35 mouse cellular contexts compared by ENCODE assay signal in genomic region chr3:138678351-138678750, GRCm38 (mm10).
DNase-seq lines count a peak whose midpoint lies in the region; ATAC-seq lines count a peak whose summit lies in the region.
"Had no signal": no experiment of that assay in that cellular context is flagged by ENCODE, and none has a peak within 500 bp of the region (broad histone marks: within the 10 kb centered on the region; RNA-seq: fewer than 3 reads in every experiment).

No protein-coding gene starts in this region.

- no peak overlapping the region for H3K27ac ChIP-seq in embryonic facial prominence, embryonic 14.5 days (replicated peaks; ENCODE audit: low read depth, low read length)
- H3K27ac ChIP-seq in embryonic facial prominence, embryonic 10.5 days (replicated peaks), result no peak overlapping the region
- H3K27ac ChIP-seq: embryonic facial prominence, embryonic 13.5 days; heart, embryonic 10.5 days; heart, embryonic 15.5 days; hindbrain, embryonic 14.5 days; kidney, embryonic 15.5 days; left cerebral cortex, adult 2 months; liver, embryonic 12.5 days; macrophage; midbrain, embryonic 10.5 days; neural tube, embryonic 12.5 days had no signal

- no peaks in the 10 kb centered on the region for H3K27me3 ChIP-seq in embryonic facial prominence, embryonic 14.5 days (replicated peaks; ENCODE audit: control insufficient read depth, insufficient read depth, low read length)
- no peaks in the 10 kb centered on the region for H3K27me3 ChIP-seq in embryonic facial prominence, embryonic 10.5 days (replicated peaks; ENCODE audit: low read depth, poor library complexity, severe bottlenecking)
- H3K27me3 ChIP-seq: embryonic facial prominence, embryonic 13.5 days; heart, embryonic 15.5 days; kidney, embryonic 15.5 days; liver, embryonic 12.5 days; neural tube, embryonic 12.5 days had no signal

- no peaks in the 10 kb centered on the region for H3K9me3 ChIP-seq in embryonic facial prominence, embryonic 14.5 days (ENCODE audit: control insufficient read depth, low read length)
- H3K9me3 ChIP-seq in embryonic facial prominence, embryonic 10.5 days, result no peaks in the 10 kb centered on the region
- H3K9me3 ChIP-seq: embryonic facial prominence, embryonic 13.5 days; heart, embryonic 10.5 days; heart, embryonic 15.5 days; kidney, embryonic 15.5 days; midbrain, embryonic 10.5 days; neural tube, embryonic 12.5 days had no signal

- H3K4me3 ChIP-seq in embryonic facial prominence, embryonic 14.5 days (ENCODE audit: low read depth, low read length), result no peak overlapping the region
- H3K4me3 ChIP-seq in embryonic facial prominence, embryonic 10.5 days, result no peak overlapping the region
- H3K4me3 ChIP-seq: embryonic facial prominence, embryonic 13.5 days; erythroblast, embryonic 14.5 days; heart, embryonic 10.5 days; heart, embryonic 15.5 days; kidney, embryonic 15.5 days; left cerebral cortex, adult 2 months; liver, embryonic 12.5 days; midbrain, embryonic 10.5 days; myocyte; neural tube, embryonic 12.5 days had no signal

- ATAC-seq in embryonic facial prominence, embryonic 14.5 days (ENCODE audit: low read depth), result 0 out of 2 replicates have a peak, but pooled peaks have one; percentile 30
- ATAC-seq in granulocyte monocyte progenitor cell, adult 5-6 weeks (replicated peaks; ENCODE audit: poor library complexity, severe bottlenecking), result peak; percentile 56
- ATAC-seq: activated CD4-positive, CD25-positive, alpha-beta regulatory T cell, adult 4 months; liver, embryonic 12.5 days; liver, postnatal 0 days; lung, postnatal 0 days had no signal

- H3K4me1 ChIP-seq in embryonic facial prominence, embryonic 14.5 days (ENCODE audit: control insufficient read depth, insufficient read depth, low read length), result no peaks in the 10 kb centered on the region
- H3K4me1 ChIP-seq in embryonic facial prominence, embryonic 10.5 days, result no peaks in the 10 kb centered on the region
- H3K4me1 ChIP-seq: embryonic facial prominence, embryonic 13.5 days; heart, embryonic 10.5 days; kidney, embryonic 15.5 days; neural tube, embryonic 12.5 days had no signal

- no peak overlapping the region for H3K9ac ChIP-seq in embryonic facial prominence, embryonic 14.5 days (ENCODE audit: low read depth, low read length)
- H3K9ac ChIP-seq: embryonic facial prominence, embryonic 13.5 days; heart, embryonic 15.5 days; hindbrain, embryonic 14.5 days; kidney, embryonic 15.5 days; liver, embryonic 12.5 days; liver, postnatal 0 days; neural tube, embryonic 12.5 days had no signal

- intact Hi-C loops in left cerebral cortex, postnatal 36 days (cut with DNase I), result no loop called here

- no peaks in the 10 kb centered on the region for H3K36me3 ChIP-seq in embryonic facial prominence, embryonic 14.5 days (ENCODE audit: control insufficient read depth, insufficient read depth, low read length)
- no peaks in the 10 kb centered on the region for H3K36me3 ChIP-seq in embryonic facial prominence, embryonic 10.5 days (replicated peaks)
- H3K36me3 ChIP-seq: embryonic facial prominence, embryonic 13.5 days; heart, embryonic 10.5 days; heart, embryonic 15.5 days; kidney, embryonic 15.5 days; liver, embryonic 12.5 days; midbrain, embryonic 10.5 days; neural tube, embryonic 12.5 days had no signal

- 66% methylated on average over 4 of the region's 4 CpGs for WGBS in embryonic facial prominence, embryonic 14.5 days
- 88% methylated on average over 4 of the region's 4 CpGs for WGBS in embryonic facial prominence, embryonic 10.5 days

- no peak overlapping the region for H3K4me2 ChIP-seq in embryonic facial prominence, embryonic 14.5 days (ENCODE audit: low read depth, low read length)
- H3K4me2 ChIP-seq: embryonic facial prominence, embryonic 13.5 days; heart, embryonic 15.5 days; hindbrain, embryonic 14.5 days; kidney, embryonic 15.5 days; liver, embryonic 12.5 days; neural tube, embryonic 12.5 days had no signal

- peak; percentile 41 for DNase-seq in embryonic facial prominence, embryonic 14.5 days (ENCODE audit: low spot score)
- DNase-seq in embryonic facial prominence, embryonic 10.5 days (ENCODE audit: low spot score), result no peak
- DNase-seq in testis, postnatal 10 days (ENCODE audit: low spot score), result peak; percentile 8
- no peak for DNase-seq in testis, postnatal 14 days (ENCODE audit: low spot score)
- DNase-seq in left cerebral cortex, postnatal 36 days (ENCODE audit: low spot score in 2 of 2), result no peak
- no peak for DNase-seq in cerebellum, adult 9-10 months
- no peak for DNase-seq in retina, embryonic 14.5 days (ENCODE audit: low spot score)
- DNase-seq: adrenal gland, adult 2 months; adrenal gland, postnatal 36 days; cerebellum, adult 8-10 months; cerebellum, postnatal 36 days; embryo, embryonic 11 days; gastrocnemius, postnatal 14 days; heart, adult 11 months; heart, postnatal 36 days; kidney, adult 18-20 months; kidney, postnatal 25 days; left cerebral cortex, postnatal 4 days; liver, postnatal 0 days; thymus, postnatal 25 days had no signal

Comparison
In these comparisons a context has a peak if more than half of its experiments do, and no peak if none do; other contexts are left out.
1. DNase-seq: peak in embryonic facial prominence, embryonic 14.5 days (single experiment) and testis, postnatal 10 days (single experiment); none in embryonic facial prominence, embryonic 10.5 days (single experiment), testis, postnatal 14 days (single experiment), left cerebral cortex, postnatal 36 days (0 of 2), cerebellum, adult 9-10 months (single experiment) and retina, embryonic 14.5 days (single experiment).